16 mouse cellular contexts compared by ENCODE assay signal in the genomic region with DNA sequence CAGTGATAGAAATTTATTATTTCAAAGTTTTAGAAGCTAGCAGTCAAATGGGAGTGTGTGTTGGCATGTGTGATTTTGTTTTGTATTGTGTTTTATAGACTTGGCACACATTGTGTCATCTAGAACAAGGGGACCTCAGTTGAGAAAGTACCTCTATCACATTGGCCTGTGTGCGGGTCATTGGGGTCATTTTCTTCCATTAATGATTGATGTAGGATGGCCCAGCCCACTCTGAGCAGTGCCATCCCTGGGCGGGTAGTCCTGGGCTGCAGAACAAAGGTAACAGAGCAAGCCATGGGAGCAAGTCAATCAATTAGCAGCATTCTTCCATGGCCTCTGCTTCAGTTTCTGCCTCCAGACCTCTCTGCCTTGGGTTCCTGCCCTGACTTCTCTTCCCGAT.
"Had no signal": no experiment of that assay in that cellular context is flagged by ENCODE, and none has a peak within 500 bp of the region (broad histone marks: within the 10 kb centered on the region; RNA-seq: fewer than 3 reads in every experiment).

No protein-coding gene starts in this region.

- H3K4me1 ChIP-seq: limb, embryonic 10.5 days; limb, embryonic 13.5 days; liver, embryonic 12.5 days; liver, embryonic 15.5 days had no signal

- H3K36me3 ChIP-seq: limb, embryonic 10.5 days; limb, embryonic 13.5 days; liver, embryonic 12.5 days; liver, embryonic 15.5 days had no signal

- DNase-seq: layer of hippocampus, adult 9-11 months; lung, adult 2 months; lung, postnatal 14 days; lung, postnatal 4 days; midbrain, embryonic 14.5 days; thymus, adult 2 months; thymus, postnatal 14 days; thymus, postnatal 4 days had no signal

- ATAC-seq: intestine, postnatal 0 days; liver, embryonic 12.5 days had no signal

- H3K27ac ChIP-seq: layer of hippocampus, adult 2 months; limb, embryonic 10.5 days; limb, embryonic 13.5 days; liver, embryonic 12.5 days; liver, embryonic 15.5 days; stomach, postnatal 0 days had no signal

- H3K27me3 ChIP-seq: limb, embryonic 13.5 days; liver, embryonic 12.5 days; liver, embryonic 15.5 days had no signal

- H3K9ac ChIP-seq: limb, embryonic 13.5 days; liver, embryonic 12.5 days; liver, embryonic 15.5 days had no signal

- H3K9me3 ChIP-seq: limb, embryonic 10.5 days; limb, embryonic 13.5 days; liver, embryonic 12.5 days; liver, embryonic 15.5 days had no signal

- H3K4me3 ChIP-seq: layer of hippocampus, adult 2 months; limb, embryonic 10.5 days; limb, embryonic 13.5 days; liver, embryonic 12.5 days; liver, embryonic 15.5 days had no signal

- H3K4me2 ChIP-seq: limb, embryonic 13.5 days; liver, embryonic 12.5 days; liver, embryonic 15.5 days; midbrain, embryonic 11.5 days had no signal
